13 mouse cellular contexts compared by ENCODE assay signal in genomic region chr17:64681927-64682326, GRCm38 (mm10).
DNase-seq lines count a peak whose midpoint lies in the region; ATAC-seq and TF ChIP-seq lines count a peak whose summit lies in the region.
"Had no signal": no experiment of that assay in that cellular context is flagged by ENCODE, and none has a peak within 500 bp of the region (broad histone marks: within the 10 kb centered on the region; RNA-seq: fewer than 3 reads in every experiment).

No protein-coding gene starts in this region.

- no peaks in the 10 kb centered on the region for H3K27me3 ChIP-seq in liver, adult 2 months (ENCODE audit: control insufficient read depth, insufficient read depth, low read length)

- H3K27ac ChIP-seq in liver, adult 2 months (replicated peaks; ENCODE audit: insufficient read depth, low read depth, low read length), result peak overlapping the region; percentile 82
- H3K27ac ChIP-seq: hindbrain, embryonic 10.5 days; left cerebral cortex, adult 2 months had no signal

- WGBS in liver, adult 2 months, result 20% methylated on average over 2 of the region's 2 CpGs

- peaks cover 32% of the 10 kb centered on the region for H3K4me1 ChIP-seq in liver, adult 2 months (ENCODE audit: control insufficient read depth, insufficient read depth, low read length)
- H3K4me1 ChIP-seq: hindbrain, embryonic 10.5 days had no signal

- peaks cover 15% of the 10 kb centered on the region for H3K79me2 ChIP-seq in liver, adult 2 months (ENCODE audit: control insufficient read depth, insufficient read depth, low read length)

- H3K4me3 ChIP-seq in liver, adult 2 months (ENCODE audit: insufficient read depth, low read depth, low read length), result no peak overlapping the region
- H3K4me3 ChIP-seq: erythroblast, embryonic 14.5 days; hindbrain, embryonic 10.5 days; left cerebral cortex, adult 2 months had no signal

- H3K36me3 ChIP-seq in liver, adult 2 months (ENCODE audit: control insufficient read depth, insufficient read depth, low read length), result peaks cover 46% of the 10 kb centered on the region
- H3K36me3 ChIP-seq: G1E had no signal

- TF ChIP-seq CTCF in liver, adult 2 months (IDR thresholded peaks at IDR 0.05; ENCODE audit: low read depth, low read length), result no peak

- ATAC-seq in megakaryocyte-erythroid progenitor cell, adult 5-6 weeks (replicated peaks; ENCODE audit: low FRiP score, low TSS enrichment, poor library complexity, severe bottlenecking), result no peak

- no peak for TF ChIP-seq POLR2A in liver, adult 2 months (IDR thresholded peaks at IDR 0.05; ENCODE audit: extremely low read depth, insufficient read depth, low read length)

- no peak overlapping the region for H3K9ac ChIP-seq in liver, adult 2 months (ENCODE audit: low read depth, low read length)

- DNase-seq in adrenal gland, postnatal 10 days, result peak; percentile 51
- no peak for DNase-seq in adrenal gland, postnatal 25 days
- peak; percentile 97 for DNase-seq in liver, adult 2 months (ENCODE audit: extremely low read depth, low read depth, low spot score)
- no peak for DNase-seq in liver
- DNase-seq in kidney, postnatal 4 days, result peak; percentile 69 to 76
- DNase-seq in ovary, postnatal 36 days (ENCODE audit: low spot score), result peak; percentile 9
- DNase-seq in layer of hippocampus, adult 18-20 months (ENCODE audit: low spot score in 2 of 2), result no peak
- DNase-seq: right cerebral cortex, postnatal 25 days had no signal

Comparison
In these comparisons a context has a peak if more than half of its experiments do, and no peak if none do; other contexts are left out.
1. DNase-seq: peak in adrenal gland, postnatal 10 days (single experiment), liver, adult 2 months (single experiment), kidney, postnatal 4 days (2 of 2) and ovary, postnatal 36 days (single experiment); none in adrenal gland, postnatal 25 days (single experiment), liver (single experiment) and layer of hippocampus, adult 18-20 months (0 of 2).